Mouse (Mus musculus) embryo, embryonic 10.5 days (tissue): Measurements from ENCODE around the gene Tceal5.

Experiments used
- DNase-seq: peaks from one replicate; pipeline ENCODE4 v3.0.0-alpha.2; 2015; ENCODE audit warnings: low spot score

Gene Tceal5

DNA sequence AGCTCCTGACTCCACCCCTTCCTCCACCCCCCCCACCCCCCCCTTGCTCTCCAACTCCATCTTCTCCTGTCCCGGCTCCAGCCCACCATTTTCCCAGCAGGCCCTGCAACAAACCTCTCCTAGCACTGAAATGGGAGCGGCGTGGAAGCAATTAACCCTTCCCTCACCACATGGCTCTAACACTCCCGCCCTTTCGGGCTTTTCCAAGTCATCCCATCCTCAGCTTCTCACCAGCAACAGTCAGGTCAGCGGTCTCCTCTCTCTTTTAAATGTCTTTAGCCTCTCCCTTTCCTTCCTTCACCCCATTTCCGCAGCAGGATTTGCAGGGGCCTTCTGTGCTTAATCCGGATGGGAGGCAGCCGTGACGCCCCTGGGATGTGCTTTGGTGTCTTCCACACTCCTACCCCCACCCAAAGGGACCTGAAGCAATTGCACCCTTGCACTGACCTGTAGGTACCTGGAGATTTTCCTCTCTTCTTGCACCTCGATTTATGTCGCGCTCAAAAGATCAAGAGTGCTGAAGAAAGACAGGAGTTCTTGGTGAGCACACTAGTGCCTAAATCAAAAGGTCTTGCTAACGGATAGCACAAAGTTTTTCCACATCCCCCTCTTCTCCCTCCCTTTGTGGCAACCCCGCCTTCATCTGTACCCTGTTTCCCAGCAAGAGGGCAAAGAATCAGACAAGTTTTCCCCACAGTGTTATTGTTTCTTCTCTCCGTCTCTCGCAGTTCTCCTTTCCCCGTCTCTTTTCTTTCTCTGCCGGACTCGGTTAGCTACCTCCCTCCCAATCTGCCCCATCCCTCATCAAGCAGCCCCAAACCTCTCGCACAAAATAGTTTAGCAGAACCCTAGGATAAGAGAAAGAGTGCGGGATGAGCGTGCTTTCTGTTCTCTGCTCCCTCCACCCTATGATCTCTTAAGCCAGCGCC, 32.2 kb downstream of the Tceal5 start:
- peak; percentile 82 for DNase-seq

DNA sequence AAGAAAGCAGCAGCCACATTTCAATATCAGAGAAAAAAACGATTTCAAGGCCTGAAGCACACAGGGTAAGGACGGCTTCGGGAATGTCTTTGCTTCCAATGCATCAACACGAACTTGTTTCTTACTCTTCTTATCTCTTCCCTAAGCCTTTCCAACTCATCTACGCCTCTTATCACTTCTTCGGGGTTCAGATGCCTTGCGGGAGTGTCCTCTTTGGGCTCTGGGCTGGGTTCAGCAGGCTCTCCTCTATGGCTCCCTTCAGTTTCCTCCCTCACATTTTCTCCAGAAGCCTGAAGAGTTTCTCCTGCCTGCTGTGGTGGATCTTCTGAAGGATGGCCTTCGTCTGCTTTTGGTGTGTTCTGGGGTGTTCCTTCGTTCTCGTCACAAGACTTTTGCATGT, 33.1 kb downstream of the Tceal5 start:
- DNase-seq: no peak
